Mouse (Mus musculus): ENCODE measurements at regions not wholly inside any gene's neighbourhood (a gene's known extent, or its start where the extent isn't known, plus 50 kb on each side); places are given as distances from the start of the nearest gene placed in this dataset.
"Not testable (repeated sequence)": the region's sequence is repeated elsewhere in the genome, so short reads cannot be mapped to it uniquely, and the experiment has no call there.

GRCm38 (mm10) chr6:109125447-109125846, 297.0 kb downstream of the Edem1 start:
- no peak for DNase-seq (ENCODE audit: low spot score)

GRCm38 (mm10) chr6:109127203-109127602, 298.8 kb downstream of the Edem1 start:
- no peak for DNase-seq (ENCODE audit: low spot score)

- no peak for DNase-seq (ENCODE audit: low spot score)
Observed at GRCm38 (mm10) chr6:109146111-109146510, 317.7 kb downstream of the Edem1 start.

GRCm38 (mm10) chr6:109149043-109149442, 320.6 kb downstream of the Edem1 start:
- no peak for DNase-seq (ENCODE audit: low spot score)

- peak; percentile 75 for DNase-seq (ENCODE audit: low spot score)
Observed at GRCm38 (mm10) chr6:109150023-109150911, 321.8 kb downstream of the Edem1 start.

- no peak for DNase-seq (ENCODE audit: low spot score)
Observed at GRCm38 (mm10) chr6:109150912-109151256, 322.4 kb downstream of the Edem1 start.

- no peak for DNase-seq (ENCODE audit: low spot score)
Observed at GRCm38 (mm10) chr6:109153624-109154023, 325.2 kb downstream of the Edem1 start.

GRCm38 (mm10) chr6:109159561-109159960, 331.1 kb downstream of the Edem1 start:
- no peak for DNase-seq (ENCODE audit: low spot score)

GRCm38 (mm10) chr6:109167439-109167838, 339.0 kb downstream of the Edem1 start:
- no peak for DNase-seq (ENCODE audit: low spot score)

GRCm38 (mm10) chr6:109172104-109172850, 343.8 kb downstream of the Edem1 start:
- no peak for DNase-seq (ENCODE audit: low spot score)

- no peak for DNase-seq (ENCODE audit: low spot score)
Observed at GRCm38 (mm10) chr6:109173015-109173414, 344.6 kb downstream of the Edem1 start.

GRCm38 (mm10) chr6:109176876-109177275, 348.4 kb downstream of the Edem1 start:
- no peak for DNase-seq (ENCODE audit: low spot score)

GRCm38 (mm10) chr6:109182878-109183277, 354.4 kb downstream of the Edem1 start:
- no peak for DNase-seq (ENCODE audit: low spot score)

- DNase-seq (ENCODE audit: low spot score): not testable (repeated sequence)
Observed at GRCm38 (mm10) chr6:109193061-109193460, 364.6 kb downstream of the Edem1 start.

GRCm38 (mm10) chr6:109193603-109194002, 365.2 kb downstream of the Edem1 start:
- no peak for DNase-seq (ENCODE audit: low spot score)

- no peak for DNase-seq (ENCODE audit: low spot score)
Observed at GRCm38 (mm10) chr6:109209699-109210098, 381.3 kb downstream of the Edem1 start.

- DNase-seq (ENCODE audit: low spot score): no peak
Observed at GRCm38 (mm10) chr6:109230391-109230790, 401.9 kb downstream of the Edem1 start.

GRCm38 (mm10) chr6:109233426-109233825, 405.0 kb downstream of the Edem1 start:
- DNase-seq (ENCODE audit: low spot score): no peak

GRCm38 (mm10) chr6:109245666-109246065, 417.2 kb downstream of the Edem1 start:
- no peak for DNase-seq (ENCODE audit: low spot score)

- DNase-seq (ENCODE audit: low spot score): not testable (repeated sequence)
Observed at GRCm38 (mm10) chr6:109246510-109246909, 418.1 kb downstream of the Edem1 start.
